Mouse (Mus musculus) thymus, adult 2 months (tissue): ENCODE measurements around the gene Zc2hc1c. TPM values are rescaled to one million over a fixed set of nuclear protein-coding genes. Genes with fewer than 3 reads are reported as not detected.

Experiments
- DNase-seq: peaks from one replicate; pipeline ENCODE4 v3.0.0; 2021
- H3K27ac ChIP-seq: fragments of 200-500 bp; 2 replicates; pipeline ENCODE4 v1.5.1; 2012; ENCODE audit warnings: low read length, control low read depth; ENCODE audit not compliant: control insufficient read depth, insufficient read depth
- H3K27me3 ChIP-seq: fragments of 200-500 bp; 2 replicates; pipeline ENCODE4 v1.6.1; 2012; ENCODE audit warnings: mild to moderate bottlenecking, low read length, moderate library complexity, mixed read lengths; ENCODE audit not compliant: control insufficient read depth, insufficient read depth
- H3K36me3 ChIP-seq: fragments of 200-500 bp; 2 replicates; pipeline ENCODE4 v1.6.1; 2012; ENCODE audit warnings: mild to moderate bottlenecking, low read length, moderate library complexity; ENCODE audit not compliant: control insufficient read depth, insufficient read depth
- H3K4me1 ChIP-seq: fragments of 200-500 bp; replicated peaks from 2 replicates; pipeline ENCODE4 v1.6.1; 2012; ENCODE audit warnings: low read length; ENCODE audit not compliant: control insufficient read depth, insufficient read depth
- H3K4me3 ChIP-seq: fragments of 200-500 bp; 2 replicates; pipeline ENCODE4 v1.5.1; 2012; ENCODE audit warnings: mild to moderate bottlenecking, low read length, control low read depth, moderate library complexity; ENCODE audit not compliant: control insufficient read depth, insufficient read depth
- CTCF ChIP-seq: fragments of 200-500 bp; IDR thresholded peaks from 2 replicates; pipeline ENCODE4 v1.5.1; 2012; ENCODE audit warnings: mild to moderate bottlenecking, control low read depth, low read length, moderate library complexity, borderline replicate concordance; ENCODE audit not compliant: control insufficient read depth, poor library complexity, insufficient read depth; ENCODE audit errors: extremely low read depth
- POLR2A ChIP-seq: fragments of 200-500 bp; IDR thresholded peaks from 2 replicates; pipeline ENCODE4 v1.6.1; 2012; ENCODE audit warnings: mild to moderate bottlenecking, low read length, control low read depth, moderate library complexity; ENCODE audit not compliant: control insufficient read depth, poor library complexity, insufficient read depth; ENCODE audit errors: extremely low read depth
- WGBS: fragments of 180-500 bp; shearing (Covaris S2); methylation state at CpG from one replicate; pipeline ENCODE4 v1.1.7; 2018; 5-methylcytosine and 5-hydroxymethylcytosine counted together
- polyA plus RNA-seq: library from polyadenylated mRNA; depleted of rRNA; stranded (reverse); fragments of >200 nt; gene quantifications from 2 replicates; pipeline ENCODE4 v1.2.3, GENCODE M21; 2012

The Zc2hc1c gene
- polyA plus RNA-seq, 1 experiment: 0.15 TPM

DNA sequence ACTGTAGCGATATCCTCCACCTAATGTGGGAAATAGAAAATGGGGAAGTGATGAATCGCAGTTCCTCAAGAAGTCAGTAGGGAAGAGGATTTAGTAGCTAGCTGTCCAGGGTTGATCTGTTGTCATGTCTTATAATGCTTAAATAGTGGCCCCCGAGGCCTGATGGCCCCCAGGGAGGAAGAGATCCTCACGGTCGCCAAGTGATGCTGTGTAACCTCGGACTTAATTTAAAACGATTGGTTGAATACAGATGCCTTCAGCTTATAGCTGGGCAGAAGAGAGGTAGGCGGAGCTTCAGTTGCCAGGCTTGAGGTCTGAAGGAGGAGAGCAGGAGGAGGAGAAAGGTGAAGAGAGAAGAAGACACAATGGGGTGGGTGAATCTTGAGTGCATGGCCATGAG is 4.1 kb upstream of the Zc2hc1c start:
- Histone ChIP-seq H3K27ac (no peak overlapping the region), H3K27me3 (no peaks in the 10 kb centered on the region; the same call in 1 of the 2 replicates), H3K4me3 (no peak overlapping the region), H3K36me3 (no peaks in the 10 kb centered on the region), H3K4me1 (0 out of 2 replicates have a peak, but pooled peaks cover 3% of the 10 kb centered on the region)
- no peak for DNase-seq
- 31% methylated on average over 8 of the region's 8 CpGs for WGBS
- TF ChIP-seq CTCF (no peak), POLR2A (no peak)

DNA sequence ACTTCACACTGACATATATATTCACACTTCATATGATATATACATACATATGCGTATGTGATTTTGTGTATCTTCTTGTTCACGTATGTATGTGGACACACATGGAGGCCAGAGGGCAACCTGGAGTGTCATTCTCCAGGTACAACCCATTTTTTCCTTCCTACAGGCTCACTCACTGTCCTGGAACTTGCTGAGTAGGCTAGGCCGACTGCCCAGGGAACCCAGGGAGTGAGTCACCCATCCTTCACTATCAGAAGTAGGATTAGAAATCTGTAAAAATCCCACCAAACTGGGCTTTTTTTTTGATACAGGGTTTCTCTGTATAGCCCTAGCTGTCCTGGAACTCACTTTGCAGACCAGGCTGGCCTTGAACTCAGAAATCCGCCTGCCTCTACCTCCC is 3.4 kb upstream of the Zc2hc1c start:
- TF ChIP-seq CTCF (no peak), POLR2A (no peak)
- no peak for DNase-seq
- Histone ChIP-seq H3K4me3 (no peak overlapping the region), H3K27me3 (no peaks in the 10 kb centered on the region; the same call in 1 of the 2 replicates), H3K4me1 (0 out of 2 replicates have a peak, but pooled peaks cover 3% of the 10 kb centered on the region), H3K36me3 (no peaks in the 10 kb centered on the region), H3K27ac (no peak overlapping the region)
- 97% methylated on average over 4 of the region's 4 CpGs for WGBS

DNA sequence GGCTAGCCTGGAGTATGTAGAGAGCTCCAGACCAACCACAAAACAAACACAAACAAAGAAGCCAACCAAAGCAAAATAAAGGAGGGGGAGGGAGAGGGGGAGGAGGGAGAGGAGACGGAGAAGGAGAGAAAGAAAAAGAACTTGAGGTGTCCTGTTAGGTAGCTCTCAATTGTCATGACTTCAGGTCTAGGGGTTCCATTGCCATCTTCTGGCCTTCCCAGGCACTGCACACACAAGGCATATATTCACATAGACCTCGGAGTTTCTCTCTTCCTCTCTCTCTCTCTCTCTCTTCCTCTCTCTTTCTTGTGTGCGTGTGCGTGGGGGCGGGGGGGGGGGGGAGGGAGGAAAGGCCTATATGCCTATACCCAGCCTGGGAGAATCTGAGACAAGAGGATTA is 1.4 kb upstream of the Zc2hc1c start:
- 35% methylated on average over 5 of the region's 5 CpGs for WGBS

GRCm38 (mm10) chr12:85287809-85288485 is 444 bp upstream of the Zc2hc1c start, which contains the start of gene Acyp1:
TSS of gene Acyp1 (minus strand) at chr12:85288438.
- no peak within 1 kb of the TSS; the same call in 1 of the 2 replicates for H3K4me3 ChIP-seq
- H3K27ac ChIP-seq: no peak within 1 kb of the TSS
- no peak for DNase-seq
- TF ChIP-seq CTCF (no peak), POLR2A (no peak)
- 29% methylated on average over 21 of the region's 21 CpGs for WGBS
- 0 out of 2 replicates have a peak, but pooled peaks cover 3% of the 10 kb centered on the region for H3K4me1 ChIP-seq
- no peaks in the 10 kb centered on the region for H3K36me3 ChIP-seq
- no peaks in the 10 kb centered on the region; the same call in 1 of the 2 replicates for H3K27me3 ChIP-seq

More for the DNA sequence above, 1.4 kb upstream of the Zc2hc1c start:
- DNase-seq: peak; percentile 49
- Histone ChIP-seq H3K4me1 (0 out of 2 replicates have a peak, but pooled peaks cover 3% of the 10 kb centered on the region), H3K4me3 (no peak overlapping the region), H3K27ac (no peak overlapping the region), H3K27me3 (no peaks in the 10 kb centered on the region; the same call in 1 of the 2 replicates), H3K36me3 (no peaks in the 10 kb centered on the region)
- no peak for TF ChIP-seq CTCF

DNA sequence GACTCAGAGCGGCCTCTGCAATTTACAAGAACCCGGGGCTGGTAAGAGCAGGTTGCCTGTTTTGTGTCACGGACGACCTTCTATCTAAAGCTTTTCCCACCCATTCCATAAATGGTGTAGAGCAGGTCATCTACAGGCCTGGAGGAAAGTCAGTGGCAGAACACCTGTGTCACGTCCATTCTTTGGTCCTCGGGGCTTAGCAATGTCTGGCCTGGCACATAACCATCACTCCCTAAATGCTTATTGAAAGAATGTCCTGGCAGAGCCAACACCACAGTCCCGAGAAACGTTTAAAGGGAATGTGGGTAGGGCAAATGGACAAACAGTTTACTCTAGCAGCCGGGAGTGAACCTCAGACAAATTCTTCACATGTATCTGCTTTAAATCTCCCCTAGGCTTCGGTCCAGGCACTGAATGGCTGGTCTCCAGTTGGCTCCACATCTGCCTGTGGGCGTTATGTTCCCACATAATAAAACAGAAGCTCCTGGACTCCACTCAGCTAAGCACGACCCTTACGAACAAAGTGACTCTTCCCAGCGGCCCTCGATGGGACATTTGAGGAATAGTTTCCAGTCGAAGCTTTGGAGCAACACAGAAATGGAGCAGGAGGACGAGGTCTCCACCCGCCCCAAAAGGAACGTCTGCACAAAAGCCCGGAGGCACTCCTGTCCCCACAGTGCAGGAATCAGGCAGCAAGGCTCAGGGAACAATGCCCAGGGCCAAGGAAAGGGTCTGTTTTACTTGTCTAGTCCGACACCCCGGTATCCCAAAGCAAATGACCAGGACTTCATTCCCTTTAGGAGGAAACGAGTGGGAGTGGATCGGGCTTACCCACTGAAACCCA is 988 bp downstream of the Zc2hc1c start:
- no peaks in the 10 kb centered on the region for H3K36me3 ChIP-seq
- TF ChIP-seq POLR2A (no peak), CTCF (no peak)
- no peak overlapping the region for H3K4me3 ChIP-seq
- DNase-seq: no peak
- 82% methylated on average over 24 of the region's 24 CpGs for WGBS
- H3K27me3 ChIP-seq: no peaks in the 10 kb centered on the region; the same call in 1 of the 2 replicates
- H3K4me1 ChIP-seq: 0 out of 2 replicates have a peak, but pooled peaks cover 3% of the 10 kb centered on the region
- H3K27ac ChIP-seq: no peak overlapping the region

DNA sequence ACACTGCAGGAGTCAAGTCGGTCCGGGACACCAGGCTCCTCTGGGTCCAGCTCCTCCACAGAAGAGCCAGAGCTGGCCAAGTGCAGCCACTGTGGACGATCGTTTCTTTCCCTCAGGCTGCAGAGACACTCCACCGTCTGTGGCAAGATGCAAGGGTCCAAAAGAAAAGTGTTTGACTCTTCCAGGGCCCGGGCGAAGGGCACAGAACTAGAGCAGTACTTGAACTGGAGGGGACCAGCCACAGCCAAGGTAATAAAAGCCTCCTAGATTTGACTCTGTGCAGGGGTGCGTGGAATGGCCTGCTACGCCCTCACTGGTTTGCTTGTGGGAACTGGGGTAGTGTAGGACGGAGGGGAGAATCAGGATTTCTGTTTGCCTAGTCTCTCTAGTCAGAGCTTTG is 2.2 kb downstream of the Zc2hc1c start:
- H3K4me1 ChIP-seq: 0 out of 2 replicates have a peak, but pooled peaks cover 3% of the 10 kb centered on the region
- H3K36me3 ChIP-seq: no peaks in the 10 kb centered on the region
- DNase-seq: no peak
- no peak overlapping the region for H3K4me3 ChIP-seq
- H3K27me3 ChIP-seq: no peaks in the 10 kb centered on the region; the same call in 1 of the 2 replicates
- no peak overlapping the region for H3K27ac ChIP-seq
- 97% methylated on average over 10 of the region's 10 CpGs for WGBS
- no peak for TF ChIP-seq CTCF
- no peak for TF ChIP-seq POLR2A
